In genomic region chr4:45909924-45910323, GRCm38 (mm10) we compare ENCODE assay signal across 12 mouse cellular contexts. TPM values are rescaled to one million over a fixed set of nuclear protein-coding genes. Genes with fewer than 3 reads are reported as not detected.
"Had no signal": no experiment of that assay in that cellular context is flagged by ENCODE, and none has a peak within 500 bp of the region (broad histone marks: within the 10 kb centered on the region; RNA-seq: fewer than 3 reads in every experiment).

No protein-coding gene starts in this region.

- ATAC-seq: midbrain, embryonic 13.5 days had no signal

- H3K27me3 ChIP-seq: limb, embryonic 12.5 days; midbrain, embryonic 13.5 days had no signal

- H3K9ac ChIP-seq: limb, embryonic 12.5 days; liver, embryonic 14.5 days; midbrain, embryonic 13.5 days had no signal

- H3K27ac ChIP-seq: limb, embryonic 12.5 days; liver, embryonic 14.5 days; midbrain, embryonic 13.5 days had no signal

- H3K9me3 ChIP-seq: limb, embryonic 12.5 days; midbrain, embryonic 13.5 days had no signal

- H3K4me2 ChIP-seq: limb, embryonic 12.5 days; midbrain, embryonic 13.5 days had no signal

- DNase-seq: kidney, adult 11 months; kidney, adult 9 months; kidney, postnatal 10 days; liver; lung, adult 2 months; thymus, adult 18-20 months; thymus, postnatal 14 days had no signal

- H3K36me3 ChIP-seq: limb, embryonic 12.5 days; midbrain, embryonic 13.5 days had no signal

- H3K4me3 ChIP-seq: limb, embryonic 12.5 days; midbrain, embryonic 13.5 days had no signal

- H3K4me1 ChIP-seq: limb, embryonic 12.5 days; midbrain, embryonic 13.5 days had no signal

RNA-seq across cellular contexts. Expression of gene Ccdc180, which starts 19.8 kb away (rescaled TPM):
- polyA plus RNA-seq: large intestine, adult 2 months; limb, embryonic 12.5 days; spleen, adult 2 months had no signal
